8 mouse cellular contexts compared by ENCODE assay signal in the genomic region with DNA sequence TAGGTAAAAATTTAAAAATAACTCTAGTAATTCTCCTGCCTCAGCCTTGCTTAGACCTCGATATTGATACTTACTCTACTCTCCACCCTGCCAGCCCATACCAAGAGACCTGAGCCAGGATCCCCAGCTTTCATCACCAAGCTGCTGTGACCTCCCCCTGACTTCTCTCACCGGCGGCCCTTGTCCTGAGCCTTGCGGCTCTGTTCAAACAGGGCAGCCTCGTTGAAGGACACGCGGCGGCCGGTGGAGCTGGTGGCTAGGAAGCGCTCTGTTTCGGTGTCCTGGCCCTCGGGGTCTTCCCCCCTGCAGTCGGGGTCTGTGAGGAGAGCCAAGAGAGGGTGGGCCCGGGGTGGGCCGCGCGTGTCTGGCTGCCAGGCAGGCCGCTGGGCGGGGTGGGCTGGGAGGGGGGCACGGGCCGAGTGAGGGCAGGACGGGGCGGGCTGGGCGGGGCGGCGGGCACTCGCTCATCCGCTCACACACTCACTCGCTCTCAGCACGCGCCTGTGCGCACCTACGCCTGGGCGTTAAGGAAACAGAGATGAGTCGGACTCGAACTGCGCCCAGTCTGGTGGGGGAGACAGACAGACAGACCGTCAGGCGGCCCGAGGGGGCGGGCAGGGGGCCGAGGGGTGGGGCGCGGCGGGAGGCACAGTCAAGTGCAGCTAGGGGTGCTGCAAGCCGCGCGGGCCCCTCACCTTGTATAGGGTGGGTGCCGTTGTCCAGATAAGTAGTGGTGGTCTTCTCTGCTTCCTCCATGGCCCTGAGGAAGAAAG. TPM values are rescaled to one million over a fixed set of nuclear protein-coding genes. Genes with fewer than 3 reads are reported as not detected.
DNase-seq lines count a peak whose midpoint lies in the region; ATAC-seq lines count a peak whose summit lies in the region.

No protein-coding gene starts in this region.

- peaks cover 53% of the 10 kb centered on the region for H3K27me3 ChIP-seq in lung, embryonic 15.5 days
- H3K27me3 ChIP-seq in limb, embryonic 10.5 days (ENCODE audit: low read depth, poor library complexity, severe bottlenecking), result peaks cover 75% of the 10 kb centered on the region
- H3K27me3 ChIP-seq in neural tube, embryonic 15.5 days (replicated peaks), result no peaks in the 10 kb centered on the region

- 11% methylated on average over 47 of the region's 49 CpGs for WGBS in lung, embryonic 15.5 days
- WGBS in limb, embryonic 10.5 days, result 11% methylated on average over 41 of the region's 49 CpGs
- WGBS in neural tube, embryonic 15.5 days, result 18% methylated on average over 49 of the region's 49 CpGs

- peak overlapping the region; percentile 8; the same call in 1 of the 2 replicates for H3K9ac ChIP-seq in lung, embryonic 15.5 days
- H3K9ac ChIP-seq in neural tube, embryonic 15.5 days (replicated peaks), result peak overlapping the region; percentile 76

- H3K4me1 ChIP-seq in lung, embryonic 15.5 days, result peaks cover 52% of the 10 kb centered on the region
- H3K4me1 ChIP-seq in limb, embryonic 10.5 days, result peaks cover 61% of the 10 kb centered on the region
- H3K4me1 ChIP-seq in neural tube, embryonic 15.5 days, result peaks cover 58% of the 10 kb centered on the region

- no peaks in the 10 kb centered on the region for H3K9me3 ChIP-seq in lung, embryonic 15.5 days
- 0 out of 2 replicates have a peak, but pooled peaks cover 2% of the 10 kb centered on the region for H3K9me3 ChIP-seq in limb, embryonic 10.5 days (replicated peaks)
- no peaks in the 10 kb centered on the region for H3K9me3 ChIP-seq in neural tube, embryonic 15.5 days (replicated peaks)

- H3K4me3 ChIP-seq in lung, embryonic 15.5 days, result peak overlapping the region; percentile 61
- peak overlapping the region; percentile 85 for H3K4me3 ChIP-seq in limb, embryonic 10.5 days
- peak overlapping the region; percentile 79 for H3K4me3 ChIP-seq in neural tube, embryonic 15.5 days (replicated peaks)

- H3K4me2 ChIP-seq in lung, embryonic 15.5 days, result peak overlapping the region; percentile 98
- H3K4me2 ChIP-seq in neural tube, embryonic 15.5 days, result peak overlapping the region; percentile 89

- peak overlapping the region; percentile 74 for H3K27ac ChIP-seq in lung, embryonic 15.5 days
- peak overlapping the region; percentile 88; the same call in 1 of the 2 replicates for H3K27ac ChIP-seq in limb, embryonic 10.5 days
- H3K27ac ChIP-seq in neural tube, embryonic 15.5 days (replicated peaks), result peak overlapping the region; percentile 97

- peak; percentile 59 for DNase-seq in adrenal gland, adult 2 months
- DNase-seq in adrenal gland, postnatal 4 days (ENCODE audit: low spot score in 2 of 2), result no peak
- DNase-seq in lung, postnatal 25 days (ENCODE audit: low spot score), result no peak
- DNase-seq in limb, embryonic 10.5 days (ENCODE audit: low spot score), result no peak
- DNase-seq in cerebellum, adult 11 months, result no peak
- no peak for DNase-seq in adrenal gland, adult 18-20 months (ENCODE audit: low spot score in 2 of 2)

- H3K36me3 ChIP-seq in lung, embryonic 15.5 days, result peaks cover 11% of the 10 kb centered on the region; the same call in 1 of the 2 replicates
- peaks cover 52% of the 10 kb centered on the region for H3K36me3 ChIP-seq in limb, embryonic 10.5 days
- H3K36me3 ChIP-seq in neural tube, embryonic 15.5 days, result peaks cover 47% of the 10 kb centered on the region

- ATAC-seq in lung, embryonic 15.5 days (ENCODE audit: borderline replicate concordance, extremely low read depth, low FRiP score, low TSS enrichment), result no peak
- no peak for ATAC-seq in neural tube, embryonic 15.5 days (ENCODE audit: low FRiP score)

RNA-seq across cellular contexts. Expression of a gene that starts 2.1 kb away (rescaled TPM):
- 100 to 1,000 TPM; 654 to 778 TPM for total RNA-seq in adrenal gland, adult 2 months (2021)
- 5,895 and 6,727 TPM in 2 replicates for polyA plus RNA-seq in adrenal gland, adult 2 months (2012; rRNA removed)
- total RNA-seq in adrenal gland, postnatal 4 days (2021), result 100 to 1,000 TPM; 401 to 425 TPM
- polyA plus RNA-seq in lung, embryonic 15.5 days (2015; fragmentation: Nextera tagmentation; extraction: Ambion mirVana), result 521 and 541 TPM in 2 replicates
- polyA plus RNA-seq in limb, embryonic 10.5 days (2016; fragmentation: Nextera tagmentation; extraction: Ambion mirVana), result 487 and 503 TPM in 2 replicates
- polyA plus RNA-seq in neural tube, embryonic 15.5 days (2015; fragmentation: Nextera tagmentation; extraction: Ambion mirVana), result 553 and 558 TPM in 2 replicates
- total RNA-seq in adrenal gland, adult 18-20 months (2021), result 1,000 to 10,000 TPM in 1 of 2 experiments, 100 to 1,000 TPM in 1; 593 to 1,133 TPM

RNA-seq across cellular contexts. Expression of a gene that starts 4.3 kb away (rescaled TPM):
- total RNA-seq in adrenal gland, adult 2 months (2021), result 100 to 1,000 TPM in 1 of 2 experiments, 10 to 100 TPM in 1; 74.5 to 118 TPM
- polyA plus RNA-seq in adrenal gland, adult 2 months (2012; rRNA removed), result 84.3 and 84.6 TPM in 2 replicates
- 10 to 100 TPM; 49.1 to 72.7 TPM for total RNA-seq in adrenal gland, postnatal 4 days (2021)
- 3.9 and 5.0 TPM in 2 replicates for polyA plus RNA-seq in lung, embryonic 15.5 days (2015; fragmentation: Nextera tagmentation; extraction: Ambion mirVana)
- polyA plus RNA-seq in limb, embryonic 10.5 days (2016; fragmentation: Nextera tagmentation; extraction: Ambion mirVana), result 3.3 and 4.7 TPM in 2 replicates
- 91.9 and 93.0 TPM in 2 replicates for polyA plus RNA-seq in neural tube, embryonic 15.5 days (2015; fragmentation: Nextera tagmentation; extraction: Ambion mirVana)
- total RNA-seq in adrenal gland, adult 18-20 months (2021), result 100 to 1,000 TPM; 129 to 266 TPM

RNA-seq across cellular contexts. Expression of a gene that starts 11.7 kb away (rescaled TPM):
- total RNA-seq in adrenal gland, adult 2 months (2021), result 100 to 1,000 TPM in 1 of 2 experiments, 10 to 100 TPM in 1; 75.8 to 115 TPM
- 233 and 269 TPM in 2 replicates for polyA plus RNA-seq in adrenal gland, adult 2 months (2012; rRNA removed)
- total RNA-seq in adrenal gland, postnatal 4 days (2021), result 100 to 1,000 TPM; 113 to 124 TPM
- polyA plus RNA-seq in lung, embryonic 15.5 days (2015; fragmentation: Nextera tagmentation; extraction: Ambion mirVana), result 17.5 and 18.6 TPM in 2 replicates
- polyA plus RNA-seq in limb, embryonic 10.5 days (2016; fragmentation: Nextera tagmentation; extraction: Ambion mirVana), result 26.2 and 27.1 TPM in 2 replicates
- polyA plus RNA-seq in neural tube, embryonic 15.5 days (2015; fragmentation: Nextera tagmentation; extraction: Ambion mirVana), result 19.4 and 20.5 TPM in 2 replicates
- 10 to 100 TPM; 64.8 to 82.0 TPM for total RNA-seq in adrenal gland, adult 18-20 months (2021)

RNA-seq across cellular contexts. Expression of a gene that starts 20.8 kb away (rescaled TPM):
- total RNA-seq in adrenal gland, adult 2 months (2021), result 100 to 1,000 TPM; 153 to 156 TPM
- polyA plus RNA-seq in adrenal gland, adult 2 months (2012; rRNA removed), result 151 and 159 TPM in 2 replicates
- 100 to 1,000 TPM; 130 to 139 TPM for total RNA-seq in adrenal gland, postnatal 4 days (2021)
- 18.6 and 22.1 TPM in 2 replicates for polyA plus RNA-seq in lung, embryonic 15.5 days (2015; fragmentation: Nextera tagmentation; extraction: Ambion mirVana)
- polyA plus RNA-seq in limb, embryonic 10.5 days (2016; fragmentation: Nextera tagmentation; extraction: Ambion mirVana), result 16.1 and 17.0 TPM in 2 replicates
- 16.9 and 17.3 TPM in 2 replicates for polyA plus RNA-seq in neural tube, embryonic 15.5 days (2015; fragmentation: Nextera tagmentation; extraction: Ambion mirVana)
- 100 to 1,000 TPM; 154 to 158 TPM for total RNA-seq in adrenal gland, adult 18-20 months (2021)

RNA-seq across cellular contexts. Expression of a gene that starts 29.4 kb away (rescaled TPM):
- total RNA-seq in adrenal gland, adult 2 months (2021), result 10 to 100 TPM; 30.6 to 77.0 TPM
- 108 and 152 TPM in 2 replicates for polyA plus RNA-seq in adrenal gland, adult 2 months (2012; rRNA removed)
- 100 to 1,000 TPM; 296 to 322 TPM for total RNA-seq in adrenal gland, postnatal 4 days (2021)
- 94.6 and 95.1 TPM in 2 replicates for polyA plus RNA-seq in lung, embryonic 15.5 days (2015; fragmentation: Nextera tagmentation; extraction: Ambion mirVana)
- polyA plus RNA-seq in limb, embryonic 10.5 days (2016; fragmentation: Nextera tagmentation; extraction: Ambion mirVana), result 90.7 and 129 TPM in 2 replicates
- 284 and 345 TPM in 2 replicates for polyA plus RNA-seq in neural tube, embryonic 15.5 days (2015; fragmentation: Nextera tagmentation; extraction: Ambion mirVana)
- 10 to 100 TPM; 34.7 to 46.3 TPM for total RNA-seq in adrenal gland, adult 18-20 months (2021)

Comparison
In these comparisons a context has a peak if more than half of its experiments do, and no peak if none do; other contexts are left out.
1. RNA of a gene that starts 2.1 kb away (polyA plus RNA-seq): 5,895 to 6,727 TPM in adrenal gland, adult 2 months; 553 to 558 TPM in neural tube, embryonic 15.5 days, 521 to 541 TPM in lung, embryonic 15.5 days and 487 to 503 TPM in limb, embryonic 10.5 days; every median in the first group is over 10 times any median in the second.
2. RNA of a gene that starts 4.3 kb away (polyA plus RNA-seq): 91.9 to 93.0 TPM in neural tube, embryonic 15.5 days and 84.3 to 84.6 TPM in adrenal gland, adult 2 months; 3.9 to 5.0 TPM in lung, embryonic 15.5 days and 3.3 to 4.7 TPM in limb, embryonic 10.5 days; every median in the first group is over 10 times any median in the second.
3. Peak in every context shown above with its lines, with median percentiles within 50 percentile points of each other: H3K27ac ChIP-seq and H3K4me3 ChIP-seq.